Mouse (Mus musculus) G1E (cell line): ENCODE data around the gene 4931417E11Rik.

Experiments used
- CTCF ChIP-seq: IDR thresholded peaks from 2 replicates; pipeline ENCODE4 v1.5.1; 2012; ENCODE audit warnings: low read depth, low read length, inconsistent platforms, mixed read lengths
- GATA1 ChIP-seq: IDR thresholded peaks from 2 replicates; pipeline ENCODE4 v1.6.1; 2012; ENCODE audit warnings: borderline replicate concordance, low read length, inconsistent platforms, mixed read lengths
- POLR2AphosphoS5 ChIP-seq: IDR thresholded peaks from 2 replicates; pipeline ENCODE4 v1.6.1; 2012; ENCODE audit warnings: low read depth, low read length, inconsistent platforms; ENCODE audit not compliant: insufficient replicate concordance
- TAL1 ChIP-seq: conservative IDR thresholded peaks from 2 replicates; pipeline ENCODE4 v1.6.1; 2012; ENCODE audit warnings: low read depth, low read length, inconsistent platforms, mixed read lengths

GRCm38 (mm10) chr6:73428618-73429336 lies 40.7 kb downstream of the 4931417E11Rik start:
- no peak for TF ChIP-seq CTCF
- no peak for TF ChIP-seq TAL1
- TF ChIP-seq POLR2AphosphoS5: no peak
- no peak for TF ChIP-seq GATA1
